Mouse (Mus musculus) cerebellum, adult 2 months (tissue): ENCODE data around the gene Gosr1. TPM values are rescaled to one million over a fixed set of nuclear protein-coding genes. Genes with fewer than 3 reads are reported as not detected.

Experiments used
- DNase-seq, 2 experiments: peaks; one replicate each; pipeline ENCODE4 v3.0.0; 2021
- H3K27ac ChIP-seq: fragments of 200-500 bp; 2 replicates; pipeline ENCODE4 v1.5.1; 2012; ENCODE audit warnings: low read length, control low read depth, inconsistent platforms; ENCODE audit not compliant: insufficient read depth
- H3K27me3 ChIP-seq: fragments of 200-500 bp; 2 replicates; pipeline ENCODE4 v1.6.1; 2012; ENCODE audit warnings: inconsistent platforms, mild to moderate bottlenecking, low read length, moderate library complexity; ENCODE audit not compliant: control insufficient read depth, insufficient read depth
- H3K4me1 ChIP-seq: fragments of 200-500 bp; 2 replicates; pipeline ENCODE4 v1.6.1; 2011; ENCODE audit warnings: low read length; ENCODE audit not compliant: control insufficient read depth, insufficient read depth
- H3K4me3 ChIP-seq: fragments of 200-500 bp; replicated peaks from 2 replicates; pipeline ENCODE3; 2011; ENCODE audit warnings: mild to moderate bottlenecking, low read depth, low read length, control low read depth; ENCODE audit not compliant: insufficient read depth
- CTCF ChIP-seq: fragments of 200-500 bp; IDR thresholded peaks from 2 replicates; pipeline ENCODE4 v1.5.1; 2011; ENCODE audit warnings: low read depth, mild to moderate bottlenecking, control low read depth, low read length, moderate library complexity, borderline replicate concordance; ENCODE audit not compliant: insufficient read depth
- POLR2A ChIP-seq: fragments of 200-500 bp; IDR thresholded peaks from 2 replicates; pipeline ENCODE4 v1.6.1; 2011; ENCODE audit warnings: low read length, control low read depth, borderline replicate concordance; ENCODE audit not compliant: insufficient read depth
- WGBS: fragments of 180-500 bp; shearing (Covaris S2); methylation state at CpG from one replicate; pipeline ENCODE4 v1.1.7; 2018; 5-methylcytosine and 5-hydroxymethylcytosine counted together
- polyA plus RNA-seq: library from polyadenylated mRNA; depleted of rRNA; stranded (reverse); fragments of >200 nt; gene quantifications from 2 replicates; pipeline ENCODE4 v1.2.3, GENCODE M21; 2012

The Gosr1 gene
- polyA plus RNA-seq, 1 experiment = 31.9 TPM

GRCm38 (mm10) chr11:76752276-76752675 is 11.1 kb downstream of the Gosr1 start:
- TF ChIP-seq POLR2A (no peak), CTCF (no peak)
- no peak overlapping the region for H3K4me3 ChIP-seq
- DNase-seq = no peak
- no peak overlapping the region for H3K27ac ChIP-seq
- no peaks in the 10 kb centered on the region for H3K27me3 ChIP-seq
- 92% methylated on average over 3 of the region's 3 CpGs for WGBS
- no peaks in the 10 kb centered on the region for H3K4me1 ChIP-seq

DNA sequence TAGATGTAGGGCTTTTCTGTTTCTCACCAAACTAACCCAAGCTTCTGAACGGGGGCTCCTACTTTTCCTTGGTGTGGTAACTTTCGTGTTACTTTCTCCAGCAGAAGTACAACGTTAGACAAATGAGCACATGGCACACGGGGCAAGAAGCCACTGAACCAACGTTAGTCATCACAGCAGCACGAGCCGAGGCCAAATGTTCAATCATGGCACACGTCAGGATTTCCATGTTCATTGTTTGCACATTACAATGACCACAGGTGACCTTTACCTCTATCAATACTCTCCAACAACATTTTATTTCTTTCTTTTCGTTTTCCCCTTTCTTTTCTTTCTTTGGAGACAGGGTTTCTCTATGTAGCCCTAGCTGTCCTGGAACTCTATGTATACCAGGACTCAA is 14.6 kb downstream of the Gosr1 start:
- Histone ChIP-seq H3K27ac (no peak overlapping the region), H3K27me3 (no peaks in the 10 kb centered on the region)
- WGBS = 85% methylated on average over 9 of the region's 9 CpGs

DNA sequence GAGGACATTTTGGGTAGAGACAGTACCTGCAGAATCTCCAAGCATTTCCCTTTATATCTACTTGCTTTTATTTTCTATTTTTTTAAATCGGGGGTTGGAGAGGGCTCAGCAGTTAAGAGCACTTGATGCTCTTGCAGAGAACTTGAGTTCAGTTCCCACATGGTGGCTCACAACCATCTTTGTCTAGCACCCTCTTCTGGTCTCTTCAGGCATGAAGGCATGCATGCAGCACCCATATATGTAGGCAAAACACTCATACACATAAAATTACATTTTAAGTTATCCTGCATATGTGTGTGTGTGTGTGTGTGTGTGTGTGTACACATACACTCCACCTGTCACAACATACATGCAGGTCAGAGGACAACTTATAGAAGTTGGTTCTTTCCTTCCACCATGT is 17.5 kb downstream of the Gosr1 start:
- Histone ChIP-seq H3K27me3 (no peaks in the 10 kb centered on the region), H3K27ac (no peak overlapping the region), H3K4me1 (no peaks in the 10 kb centered on the region), H3K4me3 (no peak overlapping the region)
- no peak for DNase-seq
- 93% methylated on average over 1 of the region's 1 CpGs for WGBS
- TF ChIP-seq CTCF (no peak), POLR2A (no peak)

More for the DNA sequence above, 14.6 kb downstream of the Gosr1 start:
- no peak overlapping the region for H3K4me3 ChIP-seq
- TF ChIP-seq POLR2A (no peak), CTCF (no peak)
- DNase-seq = no peak
- H3K4me1 ChIP-seq = no peaks in the 10 kb centered on the region

DNA sequence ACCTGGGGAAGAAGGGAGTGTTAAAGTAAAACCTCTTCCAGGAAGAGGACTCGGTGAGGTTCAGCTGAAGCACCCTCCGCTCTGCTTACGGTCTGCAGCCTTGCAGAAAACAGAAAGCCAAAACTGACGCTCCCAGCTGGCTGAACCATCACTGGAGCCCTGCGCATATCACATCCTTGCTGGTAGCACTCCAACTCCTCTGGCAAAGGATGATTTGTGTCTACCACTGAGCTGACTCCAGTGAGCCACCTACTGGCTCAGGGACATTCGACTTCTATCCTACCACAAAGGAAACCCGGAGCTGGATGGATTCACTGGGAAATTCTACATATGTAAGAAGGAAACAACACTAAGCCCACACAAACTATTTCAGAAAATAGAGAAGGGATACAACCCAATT is 18.8 kb downstream of the Gosr1 start:
- 8% methylated on average over 7 of the region's 7 CpGs for WGBS
- Histone ChIP-seq H3K4me1 (no peaks in the 10 kb centered on the region), H3K4me3 (no peak overlapping the region), H3K27me3 (no peaks in the 10 kb centered on the region), H3K27ac (no peak overlapping the region)
- TF ChIP-seq CTCF (peak; percentile 75), POLR2A (no peak)
- DNase-seq = peak; percentile 56 to 73

DNA sequence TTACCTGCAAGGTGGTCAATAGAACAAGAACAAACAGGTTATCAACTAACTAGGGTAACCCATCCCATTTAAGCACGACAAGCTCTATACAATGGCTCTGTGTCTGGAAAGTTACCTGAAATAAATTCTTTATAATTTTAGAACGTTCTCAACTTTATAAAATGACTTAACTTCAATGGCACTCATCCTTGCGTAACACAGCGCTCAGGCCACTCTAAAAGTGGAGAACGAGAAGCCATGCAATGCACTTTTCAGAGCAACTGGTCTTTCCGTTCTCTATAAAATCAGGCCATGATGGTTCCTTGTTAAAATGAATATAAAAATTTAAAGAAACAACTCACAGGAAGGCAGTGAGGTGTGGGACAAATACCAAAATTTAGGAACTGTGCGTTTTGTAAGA is 20.9 kb downstream of the Gosr1 start:
- TF ChIP-seq CTCF (no peak), POLR2A (no peak)
- H3K4me3 ChIP-seq = no peak overlapping the region

DNA sequence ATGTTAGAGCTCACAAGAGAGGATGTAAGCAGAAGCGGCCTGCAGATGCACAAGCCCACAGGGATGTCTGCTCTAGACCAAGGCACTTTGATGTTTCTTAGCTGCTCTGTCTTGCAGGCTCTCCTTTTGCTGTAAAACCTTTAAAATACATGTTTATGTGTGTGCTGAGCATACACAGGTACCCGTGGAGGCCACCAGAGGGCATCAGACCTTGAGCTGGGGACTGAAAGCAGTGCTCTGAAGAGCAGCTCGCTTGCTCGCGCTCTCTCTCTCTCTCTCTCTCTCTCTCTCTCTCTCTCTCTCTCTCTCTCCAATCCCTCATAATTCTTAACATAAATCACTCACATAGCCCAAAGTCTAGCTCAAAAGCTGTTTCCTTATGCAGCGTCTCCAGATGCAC is 24.3 kb downstream of the Gosr1 start:
- Histone ChIP-seq H3K27ac (no peak overlapping the region), H3K27me3 (no peaks in the 10 kb centered on the region), H3K4me3 (no peak overlapping the region), H3K4me1 (no peaks in the 10 kb centered on the region)
- no peak for TF ChIP-seq POLR2A
- TF ChIP-seq CTCF = peak; percentile 36; the same call in 1 of the 2 replicates
- DNase-seq = no peak
- WGBS = 78% methylated on average over 6 of the region's 6 CpGs

More for the DNA sequence above, 20.9 kb downstream of the Gosr1 start:
- Histone ChIP-seq H3K4me1 (no peaks in the 10 kb centered on the region), H3K27ac (no peak overlapping the region), H3K27me3 (no peaks in the 10 kb centered on the region)
- no peak for DNase-seq
- WGBS = 98% methylated on average over 7 of the region's 7 CpGs

DNA sequence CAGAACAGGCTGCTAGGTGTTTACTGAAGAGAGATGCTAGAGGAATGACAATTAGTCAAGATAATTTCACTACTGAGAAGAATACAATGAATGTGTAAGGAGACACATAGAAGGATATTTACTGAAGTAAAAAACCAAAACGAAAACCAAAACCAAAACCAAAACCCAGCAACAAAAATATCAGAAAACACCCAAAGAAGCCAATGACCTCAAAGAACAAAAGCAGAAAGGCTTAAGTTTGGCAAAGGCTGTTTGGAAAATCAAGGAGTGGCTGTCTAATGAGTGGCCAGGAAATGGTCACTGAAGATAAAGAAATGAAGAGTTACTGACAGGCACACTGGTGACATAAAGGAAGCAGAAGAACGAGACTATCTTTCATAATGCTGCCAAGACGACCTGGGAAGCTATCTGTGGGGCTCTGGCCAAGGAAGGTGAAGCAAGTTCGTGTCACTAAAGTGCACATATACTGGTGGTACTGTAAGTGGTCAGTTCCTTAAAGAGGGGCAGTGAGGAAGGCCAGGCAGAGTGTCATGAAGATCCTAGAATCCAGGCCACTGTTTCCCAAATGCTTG is 27.5 kb downstream of the Gosr1 start:
- Histone ChIP-seq H3K27ac (no peak overlapping the region), H3K4me3 (no peak overlapping the region), H3K27me3 (no peaks in the 10 kb centered on the region), H3K4me1 (no peaks in the 10 kb centered on the region)
- no peak for DNase-seq
- 47% methylated on average over 4 of the region's 4 CpGs for whole genome bisulfite sequencing
- TF ChIP-seq CTCF = no peak
- no peak for TF ChIP-seq POLR2A

GRCm38 (mm10) chr11:76734560-76734959 is 28.8 kb downstream of the Gosr1 start:
- WGBS = 51% methylated on average over 3 of the region's 3 CpGs
- DNase-seq = no peak
- TF ChIP-seq POLR2A (no peak), CTCF (no peak)
- no peak overlapping the region for H3K4me3 ChIP-seq
- H3K4me1 ChIP-seq = no peaks in the 10 kb centered on the region
- H3K27ac ChIP-seq = no peak overlapping the region
- no peaks in the 10 kb centered on the region for H3K27me3 ChIP-seq
